Mouse (Mus musculus): ENCODE measurements at regions not wholly inside any gene's neighbourhood (a gene's known extent, or its start where the extent isn't known, plus 50 kb on each side); places are given as distances from the start of the nearest gene placed in this dataset.

GRCm38 (mm10) chr15:51206773-51207172, 2677.9 kb upstream of the Gm7489 start:
- ATAC-seq (ENCODE audit: low FRiP score) (no peak), DNase-seq (ENCODE audit: low spot score) (no peak)
- H3K4me2 ChIP-seq (replicated peaks) = no peak overlapping the region
- H3K9ac ChIP-seq = no peak overlapping the region
- no peaks in the 10 kb centered on the region for H3K36me3 ChIP-seq (replicated peaks; ENCODE audit: control insufficient read depth, insufficient read depth)
- H3K4me1 ChIP-seq (replicated peaks; ENCODE audit: control insufficient read depth, insufficient read depth, low read length) = no peaks in the 10 kb centered on the region
- no peaks in the 10 kb centered on the region for H3K27me3 ChIP-seq (ENCODE audit: control insufficient read depth, insufficient read depth, low read length)
- 84% methylated on average over 2 of the region's 2 CpGs for WGBS
- no peak overlapping the region for H3K27ac ChIP-seq
- no peaks in the 10 kb centered on the region for H3K9me3 ChIP-seq (ENCODE audit: control insufficient read depth, low read length)
- H3K4me3 ChIP-seq (replicated peaks; ENCODE audit: low read length) = no peak overlapping the region

DNA sequence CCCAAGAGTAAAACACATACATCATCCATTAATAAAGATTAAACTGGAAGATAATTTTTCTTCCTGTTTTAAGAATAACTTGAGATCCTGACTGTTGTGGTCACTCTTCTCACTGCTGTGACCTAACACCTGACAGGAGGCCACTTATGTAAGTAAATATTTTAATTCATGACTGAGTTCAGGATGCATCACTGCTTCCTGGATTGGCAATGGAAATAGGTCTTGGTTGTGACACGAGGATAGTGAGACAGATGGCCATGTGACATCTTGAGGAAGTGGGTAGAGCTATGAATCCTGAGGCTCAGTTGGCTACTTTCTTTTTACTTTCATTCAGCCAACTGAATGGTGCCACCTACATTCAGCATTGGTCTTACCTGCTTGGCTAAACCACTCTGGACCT, 2649.8 kb upstream of the Gm7489 start:
- no peak for ATAC-seq (ENCODE audit: low FRiP score)
- no peak overlapping the region for H3K4me3 ChIP-seq (replicated peaks; ENCODE audit: low read length)
- H3K27me3 ChIP-seq (ENCODE audit: control insufficient read depth, insufficient read depth, low read length) = no peaks in the 10 kb centered on the region
- H3K36me3 ChIP-seq (replicated peaks; ENCODE audit: control insufficient read depth, insufficient read depth) = no peaks in the 10 kb centered on the region
- H3K4me1 ChIP-seq (replicated peaks; ENCODE audit: control insufficient read depth, insufficient read depth, low read length) = no peaks in the 10 kb centered on the region
- H3K27ac ChIP-seq = no peak overlapping the region
- H3K9ac ChIP-seq = no peak overlapping the region
- H3K4me2 ChIP-seq (replicated peaks) = no peak overlapping the region
- 71% methylated on average over 1 of the region's 1 CpGs for WGBS
- no peak for DNase-seq (ENCODE audit: low spot score)
- H3K9me3 ChIP-seq (ENCODE audit: control insufficient read depth, low read length) = no peaks in the 10 kb centered on the region

GRCm38 (mm10) chr15:51244596-51244995, 2640.1 kb upstream of the Gm7489 start:
- DNase-seq (ENCODE audit: low spot score) (no peak), ATAC-seq (ENCODE audit: low FRiP score) (no peak)
- H3K27me3 ChIP-seq (ENCODE audit: control insufficient read depth, insufficient read depth, low read length) = no peaks in the 10 kb centered on the region
- H3K9me3 ChIP-seq (ENCODE audit: control insufficient read depth, low read length) = no peaks in the 10 kb centered on the region
- H3K27ac ChIP-seq = no peak overlapping the region
- H3K4me1 ChIP-seq (replicated peaks; ENCODE audit: control insufficient read depth, insufficient read depth, low read length) = no peaks in the 10 kb centered on the region
- H3K4me2 ChIP-seq (replicated peaks) = no peak overlapping the region
- H3K4me3 ChIP-seq (replicated peaks; ENCODE audit: low read length) = no peak overlapping the region
- no peak overlapping the region for H3K9ac ChIP-seq
- WGBS = 93% methylated on average over 2 of the region's 2 CpGs
- H3K36me3 ChIP-seq (replicated peaks; ENCODE audit: control insufficient read depth, insufficient read depth) = no peaks in the 10 kb centered on the region

GRCm38 (mm10) chr15:51247259-51247658, 2637.4 kb upstream of the Gm7489 start:
- WGBS = 75% methylated on average over 5 of the region's 5 CpGs
- no peaks in the 10 kb centered on the region for H3K27me3 ChIP-seq (ENCODE audit: control insufficient read depth, insufficient read depth, low read length)
- no peak overlapping the region for H3K4me3 ChIP-seq (replicated peaks; ENCODE audit: low read length)
- H3K4me1 ChIP-seq (replicated peaks; ENCODE audit: control insufficient read depth, insufficient read depth, low read length) = no peaks in the 10 kb centered on the region
- no peak overlapping the region for H3K4me2 ChIP-seq (replicated peaks)
- DNase-seq (ENCODE audit: low spot score) = no peak
- no peaks in the 10 kb centered on the region for H3K36me3 ChIP-seq (replicated peaks; ENCODE audit: control insufficient read depth, insufficient read depth)
- no peak overlapping the region for H3K27ac ChIP-seq
- H3K9me3 ChIP-seq (ENCODE audit: control insufficient read depth, low read length) = no peaks in the 10 kb centered on the region
- no peak overlapping the region for H3K9ac ChIP-seq
- ATAC-seq (ENCODE audit: low FRiP score) = no peak

DNA sequence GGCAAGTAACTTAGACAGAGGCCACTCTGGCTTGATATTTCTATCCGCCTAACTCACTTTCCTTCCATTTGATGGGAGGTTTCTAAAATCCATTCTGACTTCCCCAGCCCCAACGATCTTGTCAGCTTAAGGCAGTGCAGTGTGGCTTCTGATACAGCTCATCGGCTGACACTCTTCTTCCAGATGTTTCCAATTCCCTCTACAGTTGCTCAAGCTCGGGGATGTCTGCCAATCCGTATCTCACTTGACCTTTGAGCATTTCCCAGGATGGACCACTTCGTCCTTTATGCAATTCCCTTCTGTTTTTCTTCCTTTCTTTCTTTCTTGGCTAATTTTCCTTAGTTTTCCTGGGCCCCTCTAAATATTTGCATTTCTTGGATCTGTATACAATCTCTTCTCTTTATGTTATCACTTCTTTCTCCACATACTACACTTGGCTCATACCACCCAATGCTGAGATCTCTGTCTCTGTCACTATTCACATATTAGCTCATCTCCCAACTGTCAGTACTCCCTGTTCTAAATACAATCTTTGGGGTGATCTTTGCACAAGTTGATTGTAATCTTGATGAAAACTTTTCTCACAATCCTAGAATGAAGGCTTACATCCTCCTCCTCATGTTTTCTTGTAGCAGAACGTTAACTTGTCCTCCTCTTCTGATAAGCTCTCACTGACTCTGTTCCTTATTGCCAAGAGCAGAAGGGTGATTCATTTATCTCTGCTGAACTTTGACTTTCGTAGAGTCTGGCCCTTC, 2636.5 kb upstream of the Gm7489 start:
- 83% methylated on average over 8 of the region's 8 CpGs for WGBS
- H3K9ac ChIP-seq = no peak overlapping the region
- no peaks in the 10 kb centered on the region for H3K27me3 ChIP-seq (ENCODE audit: control insufficient read depth, insufficient read depth, low read length)
- no peak overlapping the region for H3K4me3 ChIP-seq (replicated peaks; ENCODE audit: low read length)
- no peak overlapping the region for H3K4me2 ChIP-seq (replicated peaks)
- no peaks in the 10 kb centered on the region for H3K36me3 ChIP-seq (replicated peaks; ENCODE audit: control insufficient read depth, insufficient read depth)
- ATAC-seq (ENCODE audit: low FRiP score) = no peak
- no peak for DNase-seq (ENCODE audit: low spot score)
- no peaks in the 10 kb centered on the region for H3K4me1 ChIP-seq (replicated peaks; ENCODE audit: control insufficient read depth, insufficient read depth, low read length)
- H3K27ac ChIP-seq = no peak overlapping the region
- no peaks in the 10 kb centered on the region for H3K9me3 ChIP-seq (ENCODE audit: control insufficient read depth, low read length)

DNA sequence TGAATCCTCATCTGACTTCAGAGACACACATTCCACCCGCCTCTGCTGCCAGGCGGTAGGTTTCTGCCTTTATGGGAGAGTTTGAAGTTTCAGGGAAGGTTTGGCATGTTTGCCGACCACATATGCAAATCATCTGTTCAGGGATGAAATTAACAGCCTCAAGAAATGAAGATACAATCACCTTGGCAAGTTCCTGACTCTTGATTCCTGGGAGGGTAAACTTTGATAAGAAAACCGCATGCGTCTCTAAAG, 2636.0 kb upstream of the Gm7489 start:
- no peak overlapping the region for H3K9ac ChIP-seq
- H3K36me3 ChIP-seq (replicated peaks; ENCODE audit: control insufficient read depth, insufficient read depth) = no peaks in the 10 kb centered on the region
- H3K27ac ChIP-seq = no peak overlapping the region
- no peak overlapping the region for H3K4me2 ChIP-seq (replicated peaks)
- H3K27me3 ChIP-seq (ENCODE audit: control insufficient read depth, insufficient read depth, low read length) = no peaks in the 10 kb centered on the region
- DNase-seq (ENCODE audit: low spot score) = no peak
- H3K4me1 ChIP-seq (replicated peaks; ENCODE audit: control insufficient read depth, insufficient read depth, low read length) = no peaks in the 10 kb centered on the region
- ATAC-seq (ENCODE audit: low FRiP score) = no peak
- WGBS = 95% methylated on average over 5 of the region's 5 CpGs
- no peak overlapping the region for H3K4me3 ChIP-seq (replicated peaks; ENCODE audit: low read length)
- no peaks in the 10 kb centered on the region for H3K9me3 ChIP-seq (ENCODE audit: control insufficient read depth, low read length)

DNA sequence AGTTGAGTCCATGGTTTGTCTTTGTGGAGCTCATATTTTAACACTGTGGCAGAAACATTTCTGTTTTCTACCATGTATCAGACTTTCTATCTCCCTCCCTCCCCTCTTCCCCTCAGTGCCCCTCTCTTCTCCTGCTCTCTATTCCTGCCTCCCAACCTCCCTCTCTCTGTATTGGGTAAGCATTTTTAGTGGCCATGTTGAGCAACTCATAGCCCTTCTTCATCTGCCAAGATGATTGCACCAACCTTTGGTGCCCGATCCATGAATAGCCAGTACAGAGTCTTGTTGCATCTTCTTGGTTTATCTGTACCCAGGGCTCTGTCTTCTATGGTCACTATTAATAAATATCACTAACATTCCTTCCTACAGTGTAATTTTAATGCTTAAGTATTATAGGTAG, 2630.6 kb upstream of the Gm7489 start:
- H3K9me3 ChIP-seq (ENCODE audit: control insufficient read depth, low read length) = no peaks in the 10 kb centered on the region
- DNase-seq (ENCODE audit: low spot score) (no peak), ATAC-seq (ENCODE audit: low FRiP score) (no peak)
- 95% methylated on average over 1 of the region's 1 CpGs for WGBS
- H3K27ac ChIP-seq = no peak overlapping the region
- H3K9ac ChIP-seq = no peak overlapping the region
- no peaks in the 10 kb centered on the region for H3K4me1 ChIP-seq (replicated peaks; ENCODE audit: control insufficient read depth, insufficient read depth, low read length)
- no peaks in the 10 kb centered on the region for H3K36me3 ChIP-seq (replicated peaks; ENCODE audit: control insufficient read depth, insufficient read depth)
- no peak overlapping the region for H3K4me2 ChIP-seq (replicated peaks)
- H3K4me3 ChIP-seq (replicated peaks; ENCODE audit: low read length) = no peak overlapping the region
- H3K27me3 ChIP-seq (ENCODE audit: control insufficient read depth, insufficient read depth, low read length) = no peaks in the 10 kb centered on the region

GRCm38 (mm10) chr15:51255203-51255615, 2629.5 kb upstream of the Gm7489 start:
- Histone ChIP-seq H3K4me3 (replicated peaks; ENCODE audit: low read length) (no peak overlapping the region), H3K4me1 (replicated peaks; ENCODE audit: control insufficient read depth, insufficient read depth, low read length) (no peaks in the 10 kb centered on the region), H3K27ac (no peak overlapping the region), H3K9me3 (ENCODE audit: control insufficient read depth, low read length) (no peaks in the 10 kb centered on the region), H3K27me3 (ENCODE audit: control insufficient read depth, insufficient read depth, low read length) (no peaks in the 10 kb centered on the region), H3K36me3 (replicated peaks; ENCODE audit: control insufficient read depth, insufficient read depth) (no peaks in the 10 kb centered on the region), H3K9ac (no peak overlapping the region), H3K4me2 (replicated peaks) (no peak overlapping the region)
- DNase-seq (ENCODE audit: low spot score) (no peak), ATAC-seq (ENCODE audit: low FRiP score) (no peak)

- WGBS = 87% methylated on average over 3 of the region's 3 CpGs
- H3K9me3 ChIP-seq (ENCODE audit: control insufficient read depth, low read length) = no peaks in the 10 kb centered on the region
Observed at GRCm38 (mm10) chr15:51256681-51257080, 2628.0 kb upstream of the Gm7489 start.

DNA sequence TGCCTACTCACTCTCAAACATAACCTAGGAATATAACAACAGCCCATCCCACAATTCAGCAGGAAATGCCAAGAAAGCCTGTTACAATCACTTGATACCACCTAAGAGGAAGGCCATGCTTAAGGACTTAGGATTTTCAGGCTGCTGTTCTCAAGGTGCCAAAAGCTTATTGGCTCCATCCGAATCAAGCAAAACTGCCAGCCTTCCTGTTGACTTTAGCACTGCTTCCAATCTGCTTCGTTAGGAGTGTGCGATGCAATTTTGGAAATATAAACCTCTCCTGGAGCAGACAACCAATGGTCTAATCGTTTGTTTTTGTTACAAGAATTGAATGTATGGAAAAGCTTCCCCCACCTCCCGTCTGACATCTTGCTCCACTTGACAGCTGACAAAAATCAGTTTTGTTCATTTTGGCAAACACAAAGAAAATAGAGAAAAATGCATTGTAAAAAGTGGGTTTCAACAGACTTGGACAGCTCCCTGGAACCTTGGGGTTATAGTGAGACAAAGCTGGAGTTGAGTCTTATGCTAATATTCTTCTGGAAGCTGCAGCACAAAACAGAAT, 2620.0 kb upstream of the Gm7489 start:
- Histone ChIP-seq H3K9ac (no peak overlapping the region), H3K4me1 (replicated peaks; ENCODE audit: control insufficient read depth, insufficient read depth, low read length) (no peaks in the 10 kb centered on the region), H3K9me3 (ENCODE audit: control insufficient read depth, low read length) (no peaks in the 10 kb centered on the region), H3K4me2 (replicated peaks) (no peak overlapping the region), H3K27ac (no peak overlapping the region), H3K27me3 (ENCODE audit: control insufficient read depth, insufficient read depth, low read length) (no peaks in the 10 kb centered on the region), H3K4me3 (replicated peaks; ENCODE audit: low read length) (no peak overlapping the region), H3K36me3 (replicated peaks; ENCODE audit: control insufficient read depth, insufficient read depth) (no peaks in the 10 kb centered on the region)
- DNase-seq (ENCODE audit: low spot score) (no peak), ATAC-seq (ENCODE audit: low FRiP score) (no peak)
- WGBS = 74% methylated on average over 5 of the region's 5 CpGs

More at GRCm38 (mm10) chr15:51256681-51257080, 2628.0 kb upstream of the Gm7489 start:
- no peak for DNase-seq (ENCODE audit: low spot score)
- Histone ChIP-seq H3K4me1 (replicated peaks; ENCODE audit: control insufficient read depth, insufficient read depth, low read length) (no peaks in the 10 kb centered on the region), H3K36me3 (replicated peaks; ENCODE audit: control insufficient read depth, insufficient read depth) (no peaks in the 10 kb centered on the region), H3K27ac (no peak overlapping the region), H3K4me2 (replicated peaks) (no peak overlapping the region), H3K27me3 (ENCODE audit: control insufficient read depth, insufficient read depth, low read length) (no peaks in the 10 kb centered on the region), H3K9ac (no peak overlapping the region), H3K4me3 (replicated peaks; ENCODE audit: low read length) (no peak overlapping the region)
- no peak for ATAC-seq (ENCODE audit: low FRiP score)

Measured in hindbrain, embryonic 14.5 days (tissue).